Mouse (Mus musculus) midbrain, embryonic 12.5 days (tissue): ENCODE measurements around the gene Cyp4b1. TPM values are rescaled to one million over a fixed set of nuclear protein-coding genes. Genes with fewer than 3 reads are reported as not detected.
"Not testable (repeated sequence)": the region's sequence is repeated elsewhere in the genome, so short reads cannot be mapped to it uniquely, and the experiment has no call there.

ENCODE experiments used
- ATAC-seq: fragments of 200-750 bp; cut with Nextera tagmentation; 2 replicates; pipeline ENCODE4 v1.8.0; 2017; ENCODE audit warnings: low read depth, moderate TSS enrichment, moderate library complexity; ENCODE audit not compliant: low FRiP score
- H3K27ac ChIP-seq: fragments of 300-500 bp; sonication (generic); replicated peaks from 2 replicates; pipeline ENCODE4 v1.5.1; 2016; ENCODE audit warnings: mild to moderate bottlenecking
- H3K27me3 ChIP-seq: fragments of 300-500 bp; sonication (generic); 2 replicates; pipeline ENCODE4 v1.6.1; 2016; ENCODE audit warnings: mild to moderate bottlenecking
- H3K36me3 ChIP-seq: fragments of 300-500 bp; sonication (generic); 2 replicates; pipeline ENCODE4 v1.6.1; 2016
- H3K4me1 ChIP-seq: fragments of 300-500 bp; sonication (generic); 2 replicates; pipeline ENCODE4 v1.6.1; 2016
- H3K4me2 ChIP-seq: fragments of 300-500 bp; sonication (generic); replicated peaks from 2 replicates; pipeline ENCODE4 v1.6.1; 2016; ENCODE audit warnings: mild to moderate bottlenecking, moderate library complexity
- H3K4me3 ChIP-seq: fragments of 300-500 bp; sonication (generic); 2 replicates; pipeline ENCODE4 v1.5.1; 2016; ENCODE audit warnings: mild to moderate bottlenecking
- H3K9ac ChIP-seq: fragments of 300-500 bp; sonication (generic); replicated peaks from 2 replicates; pipeline ENCODE4 v1.6.1; 2016; ENCODE audit warnings: mild to moderate bottlenecking, moderate library complexity
- H3K9me3 ChIP-seq: fragments of 300-500 bp; sonication (generic); 2 replicates; pipeline ENCODE4 v1.6.1; 2016; ENCODE audit warnings: mild to moderate bottlenecking
- WGBS: fragments of 180-500 bp; shearing (Covaris S2); methylation state at CpG from one replicate; pipeline ENCODE4 v1.1.7; 2016; 5-methylcytosine and 5-hydroxymethylcytosine counted together
- polyA plus RNA-seq: library from polyadenylated mRNA; unstranded; fragments of >200 nt; fragmentation: Nextera tagmentation; extraction: Ambion mirVana; gene quantifications from 2 replicates; pipeline ENCODE4 v1.2.1, GENCODE M21; 2016

Gene Cyp4b1
- polyA plus RNA-seq, 1 experiment from 2014 or later = not detected

DNA sequence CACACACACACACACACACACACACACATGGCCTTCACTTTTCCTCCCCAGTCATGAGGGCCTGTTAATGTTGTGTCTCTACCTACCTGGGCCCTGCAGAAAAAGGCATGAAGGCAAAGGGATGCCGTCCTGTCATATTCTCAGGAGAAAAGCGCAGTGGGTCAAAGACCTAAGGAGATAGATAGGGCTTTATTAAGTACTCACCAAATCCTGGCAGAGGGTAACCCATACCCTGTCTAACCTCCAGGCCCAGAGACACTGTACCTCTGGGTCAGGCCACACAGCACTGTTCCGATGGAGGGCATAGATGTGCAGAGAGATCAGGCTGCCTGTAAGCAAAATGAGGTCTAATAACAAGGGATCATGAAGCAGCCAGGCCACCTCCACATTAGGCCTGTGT lies 22.0 kb downstream of the Cyp4b1 start:
- not testable (repeated sequence) for H3K4me2 ChIP-seq, H3K9me3 ChIP-seq, H3K4me3 ChIP-seq, ATAC-seq, H3K36me3 ChIP-seq, H3K4me1 ChIP-seq, H3K27ac ChIP-seq, H3K27me3 ChIP-seq, H3K9ac ChIP-seq
- 88% methylated on average over 3 of the region's 3 CpGs for WGBS

DNA sequence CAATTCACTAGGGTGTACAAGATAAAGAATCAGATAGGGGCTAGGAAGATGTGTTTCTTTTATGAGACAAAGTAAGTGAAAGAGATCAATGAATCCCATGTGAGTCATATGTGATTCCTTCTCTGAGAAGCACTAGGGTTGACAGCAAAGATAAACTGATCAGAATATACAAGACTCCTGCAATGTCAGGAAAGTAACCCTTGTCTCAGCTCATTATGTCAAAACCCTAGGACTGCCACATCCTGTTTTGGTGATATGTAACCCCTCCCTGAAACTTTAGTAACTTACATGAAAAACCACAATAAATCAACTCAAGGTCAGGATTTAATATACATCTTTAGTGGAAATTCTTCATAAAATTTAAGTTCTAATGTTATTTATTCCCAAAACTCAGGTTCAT lies 33.5 kb downstream of the Cyp4b1 start:
- Histone ChIP-seq H3K9ac (no peak overlapping the region), H3K27ac (no peak overlapping the region), H3K4me1 (no peaks in the 10 kb centered on the region), H3K9me3 (no peaks in the 10 kb centered on the region), H3K4me2 (no peak overlapping the region), H3K36me3 (no peaks in the 10 kb centered on the region), H3K27me3 (no peaks in the 10 kb centered on the region), H3K4me3 (no peak overlapping the region)
- no peak for ATAC-seq

DNA sequence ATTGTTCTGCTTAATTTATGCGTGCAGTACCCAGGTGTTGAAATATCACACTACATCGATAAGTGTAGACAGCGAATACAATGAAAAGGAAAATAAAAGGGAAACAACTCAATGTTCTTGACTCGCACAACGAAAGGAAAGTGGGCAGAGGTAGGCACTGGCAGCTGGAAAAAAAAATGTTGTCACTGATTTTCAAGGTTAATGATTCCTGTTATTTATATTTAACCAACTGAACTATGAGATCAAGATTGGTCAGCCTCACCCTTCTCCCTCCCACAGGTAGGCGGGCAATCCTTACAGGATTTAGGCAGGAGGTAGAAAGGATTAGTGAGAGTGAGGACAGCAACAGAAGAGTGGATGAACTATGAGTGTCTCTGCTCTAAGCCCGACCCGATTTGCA lies 46.9 kb downstream of the Cyp4b1 start, which contains the start of gene Cyp4a32:
Gene Cyp4a32 (plus strand): TSS at position 359 of the 400 bp plus-strand sequence.
- not testable (repeated sequence) for H3K4me1 ChIP-seq, H3K36me3 ChIP-seq, H3K9me3 ChIP-seq, H3K4me2 ChIP-seq, H3K4me3 ChIP-seq, ATAC-seq, H3K27me3 ChIP-seq, H3K9ac ChIP-seq, H3K27ac ChIP-seq
- WGBS = 89% methylated on average over 6 of the region's 8 CpGs

DNA sequence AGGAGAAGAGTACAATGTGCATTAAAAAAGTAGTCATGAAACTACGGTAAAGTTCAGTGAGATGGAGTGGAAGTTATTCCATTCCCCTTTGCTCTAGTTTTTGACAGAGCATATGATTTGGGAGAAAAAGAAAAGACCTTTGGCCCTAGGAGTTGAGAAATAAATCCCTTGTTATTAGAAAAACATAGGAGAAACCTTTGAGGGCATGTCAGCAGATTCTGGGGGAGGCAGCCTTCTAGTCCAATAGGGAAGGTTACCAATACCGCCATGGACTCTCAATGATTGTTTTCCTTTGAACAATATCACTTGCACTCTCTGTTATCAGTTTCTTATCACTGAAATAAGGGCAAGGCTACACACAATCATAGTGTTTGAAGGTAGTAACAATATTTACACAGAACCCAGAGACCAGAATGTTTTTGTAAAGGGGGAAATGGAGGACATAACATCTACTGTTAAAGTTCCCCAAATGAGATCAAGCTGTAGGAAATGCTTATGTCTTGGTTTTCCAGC lies 50.6 kb downstream of the Cyp4b1 start:
- no peaks in the 10 kb centered on the region for H3K27me3 ChIP-seq
- ATAC-seq = no peak
- 89% methylated on average over 2 of the region's 2 CpGs for WGBS

DNA sequence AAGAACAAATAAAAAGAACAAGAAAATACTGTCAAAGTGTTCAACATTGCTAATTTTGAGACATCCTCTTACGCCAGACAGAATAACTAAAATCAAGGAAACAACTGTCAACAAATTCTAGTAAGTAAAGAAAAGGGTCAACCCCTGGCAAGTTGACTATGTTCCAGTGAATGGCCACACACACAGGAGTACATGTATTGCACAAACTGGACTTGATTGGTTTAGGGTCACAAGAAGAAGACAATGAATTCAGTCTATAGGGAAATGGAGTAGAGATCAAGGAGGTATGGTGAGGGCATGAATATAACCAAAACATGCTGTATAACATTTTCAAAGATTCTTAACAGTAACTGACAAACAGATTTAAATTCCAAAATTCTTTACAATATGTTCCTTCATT lies 51.2 kb downstream of the Cyp4b1 start:
- ATAC-seq = no peak
- Histone ChIP-seq H3K27ac (no peak overlapping the region), H3K9me3 (no peaks in the 10 kb centered on the region), H3K4me2 (no peak overlapping the region), H3K27me3 (no peaks in the 10 kb centered on the region), H3K4me3 (no peak overlapping the region), H3K4me1 (no peaks in the 10 kb centered on the region), H3K36me3 (no peaks in the 10 kb centered on the region), H3K9ac (no peak overlapping the region)
- WGBS = 94% methylated on average over 1 of the region's 1 CpGs

More for the DNA sequence above, 50.6 kb downstream of the Cyp4b1 start:
- no peak overlapping the region for H3K9ac ChIP-seq
- no peak overlapping the region for H3K4me2 ChIP-seq
- no peak overlapping the region for H3K4me3 ChIP-seq
- H3K36me3 ChIP-seq = no peaks in the 10 kb centered on the region
- H3K4me1 ChIP-seq = no peaks in the 10 kb centered on the region
- H3K27ac ChIP-seq = no peak overlapping the region
- H3K9me3 ChIP-seq = no peaks in the 10 kb centered on the region

DNA sequence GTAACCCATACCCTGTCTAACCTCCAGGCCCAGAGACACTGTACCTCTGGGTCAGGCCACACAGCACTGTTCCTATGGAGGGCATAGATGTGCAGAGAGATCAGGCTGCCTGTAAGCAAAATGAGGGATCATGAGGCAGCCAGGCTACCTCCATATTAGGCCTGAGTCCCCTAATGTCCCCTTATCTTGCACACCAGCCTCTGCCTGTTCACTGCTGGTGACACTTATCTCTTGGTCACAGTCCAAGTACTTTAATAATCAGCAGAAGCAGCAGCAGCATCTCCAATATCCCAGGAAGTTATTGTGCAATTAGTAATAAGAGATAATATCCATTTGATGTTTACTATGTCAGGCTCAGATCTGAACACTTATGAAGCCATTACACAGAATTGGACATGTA lies 64.5 kb downstream of the Cyp4b1 start:
- no peak overlapping the region for H3K4me2 ChIP-seq
- no peaks in the 10 kb centered on the region for H3K27me3 ChIP-seq
- no peaks in the 10 kb centered on the region for H3K4me1 ChIP-seq
- H3K4me3 ChIP-seq = no peak overlapping the region
- H3K9ac ChIP-seq = no peak overlapping the region
- no peaks in the 10 kb centered on the region for H3K9me3 ChIP-seq
- no peak for ATAC-seq
- no peak overlapping the region for H3K27ac ChIP-seq
- no peaks in the 10 kb centered on the region for H3K36me3 ChIP-seq

DNA sequence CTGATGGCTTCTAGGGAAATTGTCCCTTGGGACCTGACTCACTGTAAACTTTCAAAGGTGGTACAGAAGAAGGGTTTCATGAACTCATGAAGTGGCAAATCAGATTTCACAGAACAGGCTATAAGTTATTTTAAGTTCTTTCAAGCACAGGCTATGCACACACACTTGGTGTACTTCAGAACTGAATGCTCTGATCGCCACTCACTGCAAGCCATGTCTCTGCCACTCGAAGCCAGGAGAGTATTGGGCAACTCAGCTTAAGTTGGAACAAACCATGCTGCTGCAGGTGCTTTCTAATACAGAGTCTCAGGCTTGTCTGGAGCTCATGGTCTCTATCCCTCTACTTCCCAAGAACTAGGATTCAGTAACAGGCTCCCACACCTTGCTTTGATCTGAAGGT lies 71.7 kb downstream of the Cyp4b1 start:
- H3K4me3 ChIP-seq = no peak overlapping the region
- H3K4me2 ChIP-seq = no peak overlapping the region
- H3K27ac ChIP-seq = no peak overlapping the region
- H3K9me3 ChIP-seq = no peaks in the 10 kb centered on the region
- H3K36me3 ChIP-seq = no peaks in the 10 kb centered on the region
- H3K27me3 ChIP-seq = no peaks in the 10 kb centered on the region
- ATAC-seq = no peak
- WGBS = 76% methylated on average over 2 of the region's 2 CpGs
- no peaks in the 10 kb centered on the region for H3K4me1 ChIP-seq
- no peak overlapping the region for H3K9ac ChIP-seq

DNA sequence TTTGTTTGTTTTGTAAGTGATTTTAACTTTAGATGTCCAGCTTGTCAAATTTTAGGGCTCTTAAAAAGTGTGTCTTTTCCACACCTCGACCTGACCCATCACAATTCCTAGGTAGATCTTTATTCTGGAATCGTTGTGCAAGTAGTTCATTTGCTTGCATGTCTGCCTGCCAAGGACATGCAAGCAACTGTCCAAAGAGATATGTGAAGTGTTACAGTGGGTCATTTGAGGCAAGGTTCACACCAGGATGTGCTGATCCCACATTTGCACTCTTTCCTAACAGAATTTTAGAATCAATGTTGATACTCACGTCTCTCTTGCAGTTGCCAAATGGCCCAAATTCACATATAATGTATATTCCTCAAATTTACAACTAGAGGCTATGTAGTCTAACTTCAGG lies 72.3 kb downstream of the Cyp4b1 start:
- Histone ChIP-seq H3K27me3 (no peaks in the 10 kb centered on the region), H3K9me3 (no peaks in the 10 kb centered on the region), H3K4me1 (no peaks in the 10 kb centered on the region), H3K27ac (no peak overlapping the region), H3K4me3 (no peak overlapping the region), H3K4me2 (no peak overlapping the region), H3K9ac (no peak overlapping the region), H3K36me3 (no peaks in the 10 kb centered on the region)
- ATAC-seq = no peak
- WGBS = 86% methylated on average over 3 of the region's 3 CpGs

Other genes with a start within 250 kb of the Cyp4b1 start
- not detected in 2 replicates for gene Cyp4a12b, start 236.1 kb downstream of the Cyp4b1 start, polyA plus RNA-seq
- gene Cyp4a30b, start 195.1 kb downstream of the Cyp4b1 start, polyA plus RNA-seq = not detected in 2 replicates
- gene Cyp4a14, start 151.6 kb downstream of the Cyp4b1 start, polyA plus RNA-seq = not detected in 2 replicates
- not detected in 2 replicates for gene Cyp4a10, start 129.5 kb downstream of the Cyp4b1 start, polyA plus RNA-seq
- gene Cyp4a31, start 84.1 kb downstream of the Cyp4b1 start, polyA plus RNA-seq = not detected in 2 replicates
- gene Cyp4a32, start 46.8 kb downstream of the Cyp4b1 start, polyA plus RNA-seq = not detected in 2 replicates
- 30.1 and 30.6 TPM in 2 replicates for gene Efcab14, start 90.0 kb upstream of the Cyp4b1 start, polyA plus RNA-seq
- gene Tex38, start 133.3 kb upstream of the Cyp4b1 start, polyA plus RNA-seq = 0.30 TPM in 1 of 2 replicates, not detected in the other
- 41.3 and 44.2 TPM in 2 replicates for gene Atpaf1, start 137.1 kb upstream of the Cyp4b1 start, polyA plus RNA-seq
- gene Mob3c, start 180.4 kb upstream of the Cyp4b1 start, polyA plus RNA-seq = 4.6 and 6.3 TPM in 2 replicates
- gene Mknk1, start 191.5 kb upstream of the Cyp4b1 start, polyA plus RNA-seq = 28.0 and 30.1 TPM in 2 replicates
- not detected in 2 replicates for gene Kncn, start 236.7 kb upstream of the Cyp4b1 start, polyA plus RNA-seq
- 0.42 and 0.50 TPM in 2 replicates for gene 6430628N08Rik, start 242.9 kb upstream of the Cyp4b1 start, polyA plus RNA-seq